Mouse (Mus musculus): Measurements from ENCODE around the gene Ndufa9. TPM values are rescaled to one million over a fixed set of nuclear protein-coding genes. Genes with fewer than 3 reads are reported as not detected.

Ndufa9 gene
- polyA plus RNA-seq, 1 experiment: not detected

DNA sequence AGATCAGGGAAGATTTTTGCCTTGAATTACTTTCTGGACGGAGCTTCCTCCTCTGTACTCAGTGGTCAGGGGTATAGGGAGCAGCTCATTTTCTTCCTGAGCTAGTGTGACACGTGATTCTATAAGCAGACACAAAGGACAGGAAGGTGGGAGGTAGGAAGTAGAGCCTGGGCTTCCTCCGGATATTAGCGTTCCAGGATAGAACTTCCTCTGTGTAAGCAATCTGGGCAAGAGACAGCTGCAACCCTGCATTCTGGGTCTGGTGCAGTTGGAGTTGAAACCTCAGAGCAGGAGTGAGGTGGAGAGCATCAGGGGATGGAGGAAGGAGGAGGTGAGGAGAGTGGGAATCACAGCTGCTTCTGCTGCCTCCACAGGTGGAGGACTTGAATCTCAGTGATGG is 40.8 kb downstream of the Ndufa9 start:
- H3K4me3 ChIP-seq (ENCODE audit: insufficient read depth, low read depth, low read length): no peak overlapping the region
- no peak overlapping the region for H3K27ac ChIP-seq (ENCODE audit: insufficient read depth, low read depth, low read length)
- TF ChIP-seq CTCF (IDR thresholded peaks at IDR 0.05; ENCODE audit: insufficient read depth, low read depth, low read length): no peak
- no peak for TF ChIP-seq POLR2A (IDR thresholded peaks at IDR 0.05; ENCODE audit: insufficient read depth, low read depth, low read length)
- WGBS: 62% methylated on average over 4 of the region's 4 CpGs
- H3K4me1 ChIP-seq (ENCODE audit: control insufficient read depth, insufficient read depth, low read length): no peaks in the 10 kb centered on the region

DNA sequence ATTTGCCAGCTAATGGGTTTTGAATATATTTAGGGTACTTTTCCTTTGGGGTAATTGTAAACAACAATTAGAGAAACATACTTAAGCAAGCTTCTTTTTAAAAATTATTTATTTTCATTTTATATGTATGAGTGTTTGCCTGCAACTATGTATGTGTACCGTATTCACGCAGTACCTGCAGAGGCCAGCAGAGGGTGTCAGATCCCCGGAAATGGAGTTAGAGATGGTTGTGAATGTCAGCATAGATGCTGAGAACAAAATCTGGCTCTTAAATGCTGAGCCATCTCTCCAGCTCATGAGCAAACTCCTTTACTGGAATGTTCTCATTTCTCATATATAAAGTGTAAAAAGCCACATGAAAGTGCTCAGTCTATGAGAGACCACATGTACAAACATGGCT is 42.2 kb downstream of the Ndufa9 start:
- Histone ChIP-seq H3K27ac (ENCODE audit: insufficient read depth, low read depth, low read length) (no peak overlapping the region), H3K4me3 (ENCODE audit: insufficient read depth, low read depth, low read length) (no peak overlapping the region), H3K4me1 (ENCODE audit: control insufficient read depth, insufficient read depth, low read length) (no peaks in the 10 kb centered on the region)
- WGBS: 86% methylated on average over 3 of the region's 3 CpGs
- TF ChIP-seq CTCF (IDR thresholded peaks at IDR 0.05; ENCODE audit: insufficient read depth, low read depth, low read length) (no peak), POLR2A (IDR thresholded peaks at IDR 0.05; ENCODE audit: insufficient read depth, low read depth, low read length) (no peak)

DNA sequence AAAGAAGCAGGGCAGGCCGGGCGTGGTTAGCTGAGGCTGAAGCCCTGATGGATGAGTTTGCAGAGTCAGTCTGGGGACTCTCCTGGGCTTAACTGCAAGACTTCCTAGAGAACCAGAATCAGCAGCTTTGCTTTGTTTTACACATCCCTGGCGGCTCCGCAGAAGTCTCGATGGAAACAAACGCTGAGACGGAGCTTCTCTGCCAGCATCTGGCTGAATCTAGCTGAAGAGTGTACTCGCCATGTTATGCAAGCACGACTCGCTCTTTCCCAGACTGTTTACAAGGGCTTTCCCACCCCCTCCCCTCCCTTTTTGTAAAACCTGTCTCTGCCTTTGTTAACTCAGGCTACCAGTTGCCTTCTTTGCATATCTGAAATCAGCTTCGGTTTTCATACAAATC is 46.0 kb downstream of the Ndufa9 start:
- TF ChIP-seq POLR2A (IDR thresholded peaks at IDR 0.05; ENCODE audit: insufficient read depth, low read depth, low read length) (no peak), CTCF (IDR thresholded peaks at IDR 0.05; ENCODE audit: insufficient read depth, low read depth, low read length) (no peak)
- 25% methylated on average over 11 of the region's 11 CpGs for WGBS
- no peak overlapping the region for H3K4me3 ChIP-seq (ENCODE audit: insufficient read depth, low read depth, low read length)
- H3K27ac ChIP-seq (ENCODE audit: insufficient read depth, low read depth, low read length): no peak overlapping the region
- H3K4me1 ChIP-seq (ENCODE audit: control insufficient read depth, insufficient read depth, low read length): no peaks in the 10 kb centered on the region

DNA sequence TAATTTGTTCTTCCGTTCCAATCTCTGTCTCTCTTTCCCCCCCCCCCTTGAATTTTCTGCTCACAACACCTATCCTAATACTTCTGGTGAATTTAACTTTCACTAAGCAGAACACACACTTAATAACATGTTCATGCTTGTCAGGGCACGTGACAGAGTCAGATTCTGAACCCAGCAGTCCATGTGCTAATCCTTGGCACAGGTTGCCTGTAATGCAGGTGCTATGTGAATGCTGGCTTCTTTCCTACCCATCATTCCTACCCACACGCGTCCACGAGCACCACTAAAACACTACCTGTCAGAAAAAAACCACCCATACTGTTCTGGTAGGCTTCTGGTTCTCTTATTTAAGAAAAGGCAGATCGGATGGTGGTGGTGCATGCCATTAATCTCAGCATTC is 54.2 kb downstream of the Ndufa9 start:
- TF ChIP-seq CTCF (IDR thresholded peaks at IDR 0.05; ENCODE audit: insufficient read depth, low read depth, low read length) (no peak), POLR2A (IDR thresholded peaks at IDR 0.05; ENCODE audit: insufficient read depth, low read depth, low read length) (no peak)
- Histone ChIP-seq H3K4me3 (ENCODE audit: insufficient read depth, low read depth, low read length) (no peak overlapping the region), H3K27ac (ENCODE audit: insufficient read depth, low read depth, low read length) (no peak overlapping the region), H3K4me1 (ENCODE audit: control insufficient read depth, insufficient read depth, low read length) (no peaks in the 10 kb centered on the region; the same call in 1 of the 2 replicates)
- WGBS: 65% methylated on average over 6 of the region's 6 CpGs

DNA sequence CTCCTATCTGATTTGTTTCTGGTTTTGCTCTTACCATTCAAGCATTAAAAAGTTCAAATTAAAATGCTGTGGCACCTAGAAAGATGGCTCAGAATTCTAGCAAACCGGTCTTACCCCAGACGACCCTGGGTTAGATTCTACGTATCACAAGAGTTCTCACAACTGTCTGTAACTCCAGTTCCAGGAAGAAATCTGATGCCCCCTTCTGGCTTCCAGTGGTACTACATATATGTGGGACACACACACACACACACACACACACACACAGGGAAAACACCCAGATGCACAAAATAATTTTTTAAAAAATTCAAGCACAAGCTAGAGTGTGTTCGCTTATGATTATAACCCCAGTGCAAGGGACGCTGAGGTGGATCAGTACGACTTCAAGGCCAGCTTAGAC is 55.2 kb downstream of the Ndufa9 start:
- TF ChIP-seq POLR2A (IDR thresholded peaks at IDR 0.05; ENCODE audit: insufficient read depth, low read depth, low read length): no peak
- no peak for TF ChIP-seq CTCF (IDR thresholded peaks at IDR 0.05; ENCODE audit: insufficient read depth, low read depth, low read length)
- no peak overlapping the region for H3K4me3 ChIP-seq (ENCODE audit: insufficient read depth, low read depth, low read length)
- H3K27ac ChIP-seq (ENCODE audit: insufficient read depth, low read depth, low read length): no peak overlapping the region
- 96% methylated on average over 6 of the region's 6 CpGs for WGBS
- no peaks in the 10 kb centered on the region; the same call in 1 of the 2 replicates for H3K4me1 ChIP-seq (ENCODE audit: control insufficient read depth, insufficient read depth, low read length)

DNA sequence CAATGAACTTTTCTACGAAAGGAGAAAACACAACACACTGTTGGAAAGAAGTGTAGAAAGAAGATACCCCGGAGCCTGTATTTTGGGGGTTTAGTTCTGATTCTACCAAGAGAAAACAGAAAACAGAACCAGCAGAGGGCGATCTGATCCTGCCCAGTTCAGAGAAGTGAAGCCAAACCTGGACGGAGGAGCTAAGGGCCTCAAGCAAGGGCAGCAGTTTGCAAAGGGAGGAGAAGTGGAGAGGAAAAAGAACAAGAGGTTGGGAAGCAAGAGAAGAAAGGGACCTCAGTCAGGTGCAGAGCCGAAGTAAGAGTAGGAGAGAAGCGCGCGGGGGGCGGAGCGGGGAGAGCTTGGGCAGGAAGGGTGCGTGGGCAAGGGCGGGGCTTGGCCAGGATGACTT is 57.0 kb downstream of the Ndufa9 start:
- H3K4me1 ChIP-seq (ENCODE audit: control insufficient read depth, insufficient read depth, low read length): no peaks in the 10 kb centered on the region; the same call in 1 of the 2 replicates
- 36% methylated on average over 12 of the region's 12 CpGs for WGBS
- H3K4me3 ChIP-seq (ENCODE audit: insufficient read depth, low read depth, low read length): no peak overlapping the region
- H3K27ac ChIP-seq (ENCODE audit: insufficient read depth, low read depth, low read length): no peak overlapping the region
- no peak for TF ChIP-seq CTCF (IDR thresholded peaks at IDR 0.05; ENCODE audit: insufficient read depth, low read depth, low read length)
- TF ChIP-seq POLR2A (IDR thresholded peaks at IDR 0.05; ENCODE audit: insufficient read depth, low read depth, low read length): no peak

DNA sequence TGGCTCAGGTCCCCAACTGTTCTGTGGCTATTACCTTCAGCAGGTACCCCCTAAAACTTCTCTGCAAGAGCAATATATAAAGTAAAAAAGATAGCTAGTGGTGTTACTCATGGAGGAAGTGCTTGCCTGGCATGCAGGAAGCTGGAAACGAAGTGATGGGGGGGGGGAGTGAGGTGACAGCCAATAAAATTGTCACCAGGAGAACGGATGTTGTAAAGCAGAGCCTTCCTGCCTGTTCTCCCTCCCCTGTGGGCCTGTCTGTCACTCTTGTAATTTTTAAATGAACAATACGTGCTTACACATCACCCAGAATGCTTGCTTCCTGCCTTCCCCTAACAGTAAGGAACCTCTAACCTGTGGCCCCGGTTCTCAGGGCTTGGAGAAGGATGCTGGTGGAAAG is 57.4 kb downstream of the Ndufa9 start:
- Histone ChIP-seq H3K27ac (ENCODE audit: insufficient read depth, low read depth, low read length) (no peak overlapping the region), H3K4me3 (ENCODE audit: insufficient read depth, low read depth, low read length) (no peak overlapping the region), H3K4me1 (ENCODE audit: control insufficient read depth, insufficient read depth, low read length) (no peaks in the 10 kb centered on the region; the same call in 1 of the 2 replicates)
- WGBS: 41% methylated on average over 4 of the region's 4 CpGs
- TF ChIP-seq POLR2A (IDR thresholded peaks at IDR 0.05; ENCODE audit: insufficient read depth, low read depth, low read length) (no peak), CTCF (IDR thresholded peaks at IDR 0.05; ENCODE audit: insufficient read depth, low read depth, low read length) (no peak)

DNA sequence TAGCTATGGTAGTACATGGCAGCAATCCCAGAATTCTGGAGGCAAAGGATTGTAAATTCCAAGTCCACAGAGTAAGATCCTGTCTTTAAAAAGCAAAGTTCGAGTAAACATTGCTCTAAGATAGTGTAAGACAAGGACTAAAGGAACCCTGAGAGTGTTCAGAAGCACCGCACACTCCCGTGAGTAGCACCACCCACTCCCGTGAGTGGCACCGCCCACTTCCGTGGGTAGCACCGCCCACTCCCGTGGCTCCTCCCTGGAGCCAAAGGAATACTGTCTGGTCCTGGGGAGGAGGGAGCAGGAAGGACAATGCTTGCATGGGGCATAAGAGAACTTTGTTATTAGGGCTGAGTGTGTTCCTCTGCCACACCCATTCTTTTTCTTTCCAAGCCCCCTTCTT is 60.1 kb downstream of the Ndufa9 start:
- no peak overlapping the region for H3K4me3 ChIP-seq (ENCODE audit: insufficient read depth, low read depth, low read length)
- peaks cover under 1% of the 10 kb centered on the region; the same call in 1 of the 2 replicates for H3K4me1 ChIP-seq (ENCODE audit: control insufficient read depth, insufficient read depth, low read length)
- WGBS: 75% methylated on average over 8 of the region's 8 CpGs
- TF ChIP-seq POLR2A (IDR thresholded peaks at IDR 0.05; ENCODE audit: insufficient read depth, low read depth, low read length) (no peak), CTCF (IDR thresholded peaks at IDR 0.05; ENCODE audit: insufficient read depth, low read depth, low read length) (no peak)
- H3K27ac ChIP-seq (ENCODE audit: insufficient read depth, low read depth, low read length): no peak overlapping the region

DNA sequence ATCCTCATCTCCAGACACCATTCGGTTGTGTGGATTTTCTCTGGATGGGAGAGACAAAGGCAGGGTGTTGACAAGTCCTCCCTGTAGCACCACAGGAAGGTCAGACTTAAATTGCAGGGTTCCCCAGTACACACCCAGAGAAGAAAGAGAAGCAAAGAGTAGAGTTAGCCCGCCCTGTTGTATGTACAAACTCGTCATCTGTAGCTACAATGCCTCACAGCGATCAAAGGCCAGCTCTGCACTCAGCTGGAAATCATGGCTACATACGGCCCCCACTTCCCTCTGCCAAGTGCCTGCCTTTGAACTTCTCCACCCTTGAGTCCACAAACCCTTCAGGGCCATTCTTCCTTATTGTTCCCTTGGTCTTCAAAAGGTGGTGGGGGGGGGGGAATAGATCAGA is 64.7 kb downstream of the Ndufa9 start:
- H3K27ac ChIP-seq (ENCODE audit: insufficient read depth, low read depth, low read length): no peak overlapping the region
- TF ChIP-seq CTCF (IDR thresholded peaks at IDR 0.05; ENCODE audit: insufficient read depth, low read depth, low read length) (no peak), POLR2A (IDR thresholded peaks at IDR 0.05; ENCODE audit: insufficient read depth, low read depth, low read length) (no peak)
- WGBS: 52% methylated on average over 5 of the region's 5 CpGs

DNA sequence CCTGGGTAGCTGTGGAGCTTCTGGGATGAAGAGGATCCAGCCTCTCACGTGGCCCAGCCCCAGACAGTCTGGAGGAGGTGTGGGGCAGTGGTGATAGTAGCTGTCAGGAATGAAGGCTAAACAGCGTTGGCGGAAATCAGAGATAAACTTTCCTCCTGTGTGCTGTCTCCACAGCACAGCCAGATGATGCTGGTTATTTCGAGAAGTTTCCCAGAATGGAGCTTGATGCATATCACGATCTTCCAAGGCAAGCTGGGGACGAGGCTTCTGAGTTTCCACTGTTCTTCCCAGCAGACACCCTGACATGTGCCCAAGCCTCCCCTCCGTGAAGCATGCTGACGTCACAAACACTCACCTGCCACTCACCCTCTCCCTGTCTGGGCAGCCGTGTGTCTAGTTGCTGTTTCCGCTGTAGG is 65.3 kb downstream of the Ndufa9 start:
- TF ChIP-seq CTCF (IDR thresholded peaks at IDR 0.05; ENCODE audit: insufficient read depth, low read depth, low read length) (no peak), POLR2A (IDR thresholded peaks at IDR 0.05; ENCODE audit: insufficient read depth, low read depth, low read length) (no peak)
- no peak overlapping the region for H3K4me3 ChIP-seq (ENCODE audit: insufficient read depth, low read depth, low read length)
- peaks cover 6% of the 10 kb centered on the region; the same call in 1 of the 2 replicates for H3K4me1 ChIP-seq (ENCODE audit: control insufficient read depth, insufficient read depth, low read length)
- no peak overlapping the region for H3K27ac ChIP-seq (ENCODE audit: insufficient read depth, low read depth, low read length)
- WGBS: 69% methylated on average over 10 of the region's 10 CpGs

More for the DNA sequence above, 64.7 kb downstream of the Ndufa9 start:
- peaks cover 6% of the 10 kb centered on the region; the same call in 1 of the 2 replicates for H3K4me1 ChIP-seq (ENCODE audit: control insufficient read depth, insufficient read depth, low read length)
- H3K4me3 ChIP-seq (ENCODE audit: insufficient read depth, low read depth, low read length): no peak overlapping the region
